Mouse (Mus musculus) embryonic facial prominence, embryonic 13.5 days (tissue): ENCODE measurements around the gene Aspa. TPM values are rescaled to one million over a fixed set of nuclear protein-coding genes. Genes with fewer than 3 reads are reported as not detected.

Experiments used
- ATAC-seq: fragments of 200-750 bp; cut with Nextera tagmentation; 2 replicates; pipeline ENCODE4 v1.8.0; 2017; ENCODE audit warnings: low read depth; ENCODE audit not compliant: insufficient number of reproducible peaks, insufficient read depth, low FRiP score, low TSS enrichment
- H3K27ac ChIP-seq: fragments of 300-500 bp; sonication (generic); 2 replicates; pipeline ENCODE4 v1.5.1; 2015; ENCODE audit warnings: moderate library complexity, mild to moderate bottlenecking, inconsistent platforms
- H3K27me3 ChIP-seq: fragments of 300-500 bp; sonication (generic); 2 replicates; pipeline ENCODE4 v1.6.1; 2015; ENCODE audit warnings: mild to moderate bottlenecking, inconsistent platforms
- H3K36me3 ChIP-seq: fragments of 300-500 bp; sonication (generic); 2 replicates; pipeline ENCODE4 v1.6.1; 2015; ENCODE audit warnings: mild to moderate bottlenecking, inconsistent platforms
- H3K4me1 ChIP-seq: fragments of 300-500 bp; sonication (generic); 2 replicates; pipeline ENCODE4 v1.6.1; 2015; ENCODE audit warnings: inconsistent platforms
- H3K4me2 ChIP-seq: fragments of 300-500 bp; sonication (generic); 2 replicates; pipeline ENCODE4 v1.6.1; 2015; ENCODE audit warnings: moderate library complexity, mild to moderate bottlenecking, inconsistent platforms
- H3K4me3 ChIP-seq: fragments of 300-500 bp; sonication (generic); 2 replicates; pipeline ENCODE4 v1.5.1; 2015; ENCODE audit warnings: mild to moderate bottlenecking, inconsistent platforms
- H3K9ac ChIP-seq: fragments of 300-500 bp; sonication (generic); 2 replicates; pipeline ENCODE4 v1.6.1; 2015; ENCODE audit warnings: mild to moderate bottlenecking, inconsistent platforms
- H3K9me3 ChIP-seq: fragments of 300-500 bp; sonication (generic); 2 replicates; pipeline ENCODE4 v1.6.1; 2016; ENCODE audit warnings: inconsistent platforms
- WGBS: fragments of 180-500 bp; shearing (Covaris S2); methylation state at CpG from one replicate; pipeline ENCODE4 v1.1.7; 2015; ENCODE audit warnings: mixed read lengths; 5-methylcytosine and 5-hydroxymethylcytosine counted together
- polyA plus RNA-seq: library from polyadenylated mRNA; unstranded; fragments of >200 nt; fragmentation: Nextera tagmentation; extraction: Ambion mirVana; gene quantifications from 2 replicates; pipeline ENCODE4 v1.2.1, GENCODE M21; 2015

Aspa gene
- polyA plus RNA-seq, 1 experiment from 2014 or later, result 0.42 TPM

- WGBS, result 77% methylated on average over 1 of the region's 1 CpGs
- Histone ChIP-seq H3K9ac (no peak overlapping the region), H3K27me3 (no peaks in the 10 kb centered on the region), H3K27ac (no peak overlapping the region), H3K4me1 (no peaks in the 10 kb centered on the region), H3K4me3 (no peak overlapping the region), H3K9me3 (no peaks in the 10 kb centered on the region), H3K36me3 (no peaks in the 10 kb centered on the region), H3K4me2 (no peak overlapping the region)
- ATAC-seq, result no peak
These were observed 39.8 kb downstream of the Aspa start for GRCm38 (mm10) chr11:73289621-73290020.

- no peak overlapping the region for H3K4me3 ChIP-seq
- H3K27me3 ChIP-seq, result no peaks in the 10 kb centered on the region
- H3K27ac ChIP-seq, result no peak overlapping the region
- no peaks in the 10 kb centered on the region for H3K9me3 ChIP-seq
- no peak for ATAC-seq
- H3K9ac ChIP-seq, result no peak overlapping the region
- no peaks in the 10 kb centered on the region for H3K36me3 ChIP-seq
- no peak overlapping the region for H3K4me2 ChIP-seq
- peaks cover 6% of the 10 kb centered on the region; the same call in 1 of the 2 replicates for H3K4me1 ChIP-seq
These were observed 45.0 kb downstream of the Aspa start for GRCm38 (mm10) chr11:73284351-73284750.

- Histone ChIP-seq H3K4me1 (peaks cover 6% of the 10 kb centered on the region; the same call in 1 of the 2 replicates), H3K4me2 (no peak overlapping the region), H3K9me3 (no peaks in the 10 kb centered on the region), H3K27ac (no peak overlapping the region), H3K36me3 (no peaks in the 10 kb centered on the region), H3K4me3 (no peak overlapping the region), H3K27me3 (no peaks in the 10 kb centered on the region), H3K9ac (no peak overlapping the region)
- no peak for ATAC-seq
- 47% methylated on average over 1 of the region's 1 CpGs for WGBS
These were observed 45.5 kb downstream of the Aspa start for GRCm38 (mm10) chr11:73283926-73284325.

DNA sequence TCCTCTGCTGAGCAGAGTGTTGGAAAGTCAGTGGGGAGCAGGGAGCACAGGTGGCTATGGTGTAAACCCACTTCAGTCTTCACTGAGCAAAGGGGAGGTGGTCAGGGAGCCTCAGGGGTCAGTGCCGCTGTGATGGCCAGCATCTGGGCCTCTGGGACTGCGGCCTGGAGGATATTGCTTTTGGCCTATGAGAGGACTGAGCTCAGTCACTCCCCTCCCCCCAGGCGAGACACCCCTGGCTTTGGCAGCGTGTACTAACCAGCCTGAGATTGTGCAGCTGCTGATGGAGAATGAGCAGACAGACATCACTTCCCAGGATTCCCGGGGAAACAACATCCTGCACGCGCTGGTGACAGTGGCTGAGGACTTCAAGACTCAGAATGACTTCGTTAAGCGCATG lies 46.0 kb downstream of the Aspa start:
- Histone ChIP-seq H3K4me3 (no peak overlapping the region), H3K27me3 (no peaks in the 10 kb centered on the region), H3K27ac (no peak overlapping the region), H3K9me3 (no peaks in the 10 kb centered on the region), H3K36me3 (no peaks in the 10 kb centered on the region), H3K4me2 (no peak overlapping the region), H3K9ac (no peak overlapping the region), H3K4me1 (peaks cover 6% of the 10 kb centered on the region; the same call in 1 of the 2 replicates)
- 69% methylated on average over 9 of the region's 9 CpGs for WGBS
- ATAC-seq, result no peak

- H3K27ac ChIP-seq, result no peak overlapping the region
- ATAC-seq, result peak; percentile 61
- peaks cover 6% of the 10 kb centered on the region; the same call in 1 of the 2 replicates for H3K4me1 ChIP-seq
- no peaks in the 10 kb centered on the region for H3K36me3 ChIP-seq
- H3K4me2 ChIP-seq, result peak overlapping the region; percentile 60
- H3K27me3 ChIP-seq, result no peaks in the 10 kb centered on the region
- peak overlapping the region; percentile 34 for H3K4me3 ChIP-seq
- WGBS, result 4% methylated on average over 16 of the region's 16 CpGs
- peak overlapping the region; percentile 61 for H3K9ac ChIP-seq
- H3K9me3 ChIP-seq, result no peaks in the 10 kb centered on the region
These were observed 47.8 kb downstream of the Aspa start for GRCm38 (mm10) chr11:73281528-73282027.

GRCm38 (mm10) chr11:73280710-73281109 lies 48.7 kb downstream of the Aspa start:
- H3K4me1 ChIP-seq, result peaks cover 6% of the 10 kb centered on the region; the same call in 1 of the 2 replicates
- no peaks in the 10 kb centered on the region for H3K9me3 ChIP-seq
- no peak overlapping the region for H3K9ac ChIP-seq
- no peak overlapping the region for H3K27ac ChIP-seq
- H3K36me3 ChIP-seq, result no peaks in the 10 kb centered on the region
- H3K4me2 ChIP-seq, result no peak overlapping the region
- 36% methylated on average over 5 of the region's 5 CpGs for WGBS
- no peak overlapping the region for H3K4me3 ChIP-seq
- H3K27me3 ChIP-seq, result no peaks in the 10 kb centered on the region
- no peak for ATAC-seq

- 25% methylated on average over 2 of the region's 2 CpGs for WGBS
- no peak for ATAC-seq
- Histone ChIP-seq H3K9me3 (no peaks in the 10 kb centered on the region), H3K27ac (no peak overlapping the region), H3K4me2 (no peak overlapping the region), H3K4me1 (no peaks in the 10 kb centered on the region), H3K36me3 (no peaks in the 10 kb centered on the region), H3K4me3 (no peak overlapping the region), H3K9ac (no peak overlapping the region), H3K27me3 (no peaks in the 10 kb centered on the region)
These were observed 54.6 kb downstream of the Aspa start for GRCm38 (mm10) chr11:73274821-73275220.

DNA sequence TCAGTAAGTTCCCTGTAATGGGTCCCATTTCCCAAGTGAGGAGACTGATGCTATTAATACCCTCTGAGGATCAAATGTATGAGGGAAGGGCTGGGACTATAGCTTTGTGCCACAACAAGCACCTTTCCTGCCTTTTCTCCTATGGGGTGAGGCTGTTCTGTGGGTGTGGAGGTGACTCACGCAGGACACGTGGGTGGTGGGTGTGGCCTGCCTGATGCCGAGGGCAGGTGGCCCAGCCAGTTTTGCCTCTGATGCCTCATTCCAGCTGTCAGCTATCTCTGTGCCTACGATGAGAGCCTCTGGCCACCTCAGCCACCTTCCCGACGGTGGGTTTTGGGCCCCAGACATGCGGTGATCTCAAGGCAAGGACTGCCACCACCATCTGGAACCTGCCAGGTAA lies 62.1 kb downstream of the Aspa start, which contains the start of gene Trpv3:
Trpv3 (plus strand) TSS at position 122 of the 400 bp plus-strand sequence.
- no peak for ATAC-seq
- Histone ChIP-seq H3K9ac (no peak within 1 kb of the TSS), H3K4me1 (no peaks in the 10 kb centered on the region), H3K27me3 (no peaks in the 10 kb centered on the region), H3K4me3 (no peak within 1 kb of the TSS), H3K36me3 (no peaks in the 10 kb centered on the region), H3K27ac (no peak within 1 kb of the TSS), H3K4me2 (no peak within 1 kb of the TSS), H3K9me3 (no peaks in the 10 kb centered on the region)
- WGBS, result 71% methylated on average over 7 of the region's 7 CpGs

GRCm38 (mm10) chr11:73261385-73261784 lies 68.0 kb downstream of the Aspa start:
- Histone ChIP-seq H3K9me3 (no peaks in the 10 kb centered on the region), H3K36me3 (no peaks in the 10 kb centered on the region), H3K4me3 (no peak overlapping the region), H3K27me3 (no peaks in the 10 kb centered on the region), H3K27ac (no peak overlapping the region), H3K9ac (no peak overlapping the region), H3K4me2 (no peak overlapping the region), H3K4me1 (no peaks in the 10 kb centered on the region)
- ATAC-seq, result no peak
- 89% methylated on average over 1 of the region's 1 CpGs for WGBS

GRCm38 (mm10) chr11:73260457-73260856 lies 68.9 kb downstream of the Aspa start:
- Histone ChIP-seq H3K4me1 (no peaks in the 10 kb centered on the region), H3K27ac (no peak overlapping the region), H3K36me3 (no peaks in the 10 kb centered on the region), H3K4me2 (no peak overlapping the region), H3K9ac (no peak overlapping the region), H3K27me3 (no peaks in the 10 kb centered on the region), H3K9me3 (no peaks in the 10 kb centered on the region), H3K4me3 (no peak overlapping the region)
- no peak for ATAC-seq
- WGBS, result 63% methylated on average over 3 of the region's 3 CpGs

DNA sequence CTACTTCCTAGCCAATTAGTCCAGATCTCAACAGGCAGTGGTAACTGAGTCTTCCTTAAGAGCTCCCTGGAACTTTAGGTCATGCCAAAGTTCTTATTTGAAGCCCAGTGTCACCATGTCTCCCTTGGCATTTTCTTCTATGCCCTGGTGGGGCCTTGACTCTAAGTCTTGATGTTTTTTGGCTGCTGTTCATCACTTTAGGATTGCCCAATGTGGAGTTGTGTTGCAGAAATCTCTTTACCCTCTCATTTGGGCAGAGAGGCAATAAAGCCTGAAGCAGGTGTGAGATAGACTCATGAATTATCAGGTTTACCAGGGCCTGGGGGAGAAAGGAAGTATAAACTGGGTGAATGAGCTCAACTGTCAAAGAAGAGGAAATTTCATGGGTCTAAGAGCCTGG lies 70.7 kb downstream of the Aspa start:
- Histone ChIP-seq H3K9ac (no peak overlapping the region), H3K4me1 (no peaks in the 10 kb centered on the region), H3K4me3 (no peak overlapping the region), H3K27ac (no peak overlapping the region), H3K9me3 (no peaks in the 10 kb centered on the region), H3K36me3 (no peaks in the 10 kb centered on the region), H3K27me3 (no peaks in the 10 kb centered on the region), H3K4me2 (no peak overlapping the region)
- ATAC-seq, result no peak

DNA sequence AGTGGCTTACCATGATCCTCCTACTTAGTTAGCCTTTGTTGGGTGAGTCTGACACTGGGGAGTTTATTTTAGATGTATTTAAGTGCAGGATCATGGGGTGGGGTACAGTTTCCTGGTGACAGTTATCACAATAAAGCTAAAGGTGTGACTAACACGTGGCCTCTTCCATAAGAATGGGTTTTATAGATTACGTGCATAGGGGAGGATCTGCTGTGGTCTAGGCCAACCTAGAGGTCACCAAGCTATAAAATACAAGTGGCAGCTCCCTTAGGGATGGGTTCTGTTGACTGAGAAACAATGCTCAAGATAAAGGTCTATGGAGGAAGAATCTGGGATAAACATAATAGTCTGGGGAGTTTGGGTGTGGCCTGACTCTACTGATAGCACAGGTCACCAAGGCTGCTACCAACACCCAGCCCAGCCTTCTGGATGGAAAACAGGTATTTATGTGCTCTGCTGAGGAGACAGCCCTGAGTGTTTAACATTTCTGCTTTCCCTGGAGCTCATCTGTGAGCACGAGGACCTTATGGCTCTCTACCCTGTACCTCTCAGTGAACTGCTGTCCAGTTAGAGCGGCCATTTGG lies 71.9 kb downstream of the Aspa start:
- Histone ChIP-seq H3K9me3 (no peaks in the 10 kb centered on the region), H3K4me3 (no peak overlapping the region), H3K27me3 (no peaks in the 10 kb centered on the region), H3K9ac (no peak overlapping the region), H3K4me1 (no peaks in the 10 kb centered on the region), H3K27ac (no peak overlapping the region), H3K4me2 (no peak overlapping the region), H3K36me3 (no peaks in the 10 kb centered on the region)
- WGBS, result 75% methylated on average over 4 of the region's 4 CpGs
- ATAC-seq, result no peak
